Mouse (Mus musculus) CH12.LX (cell line): ENCODE data around the gene Robo1. TPM values are rescaled to one million over a fixed set of nuclear protein-coding genes. Genes with fewer than 3 reads are reported as not detected.

Experiments
- DNase-seq: peaks from one replicate; pipeline ENCODE4 v3.0.0-alpha.2; 2013; ENCODE audit errors: extremely low read depth
- H3K27ac ChIP-seq: 2 replicates; pipeline ENCODE4 v1.5.1; 2012; ENCODE audit warnings: low read depth, mild to moderate bottlenecking, control low read depth, moderate library complexity; ENCODE audit not compliant: insufficient read depth
- H3K27me3 ChIP-seq: replicated peaks from 2 replicates; pipeline ENCODE3; 2012; ENCODE audit warnings: inconsistent platforms
- H3K36me3 ChIP-seq, 2 experiments: replicated peaks in 1 of 2; 2 replicates each; pipeline versions ENCODE3 to v1.6.1; 2012; ENCODE audit warnings: inconsistent platforms in 1 of 2, low read length in 1 of 2, mild to moderate bottlenecking in 1 of 2, mixed read lengths in 1 of 2, moderate library complexity in 1 of 2; ENCODE audit not compliant: control insufficient read depth in 1 of 2, insufficient read depth in 1 of 2
- H3K4me1 ChIP-seq, 2 experiments: 2 replicates each; pipeline ENCODE4 v1.6.1; 2012; ENCODE audit warnings: inconsistent platforms in 1 of 2, moderate library complexity in 1 of 2; ENCODE audit not compliant: insufficient read depth in 2 of 2, control insufficient read depth in 1 of 2
- H3K4me2 ChIP-seq: 2 replicates; pipeline ENCODE4 v1.6.1; 2012; ENCODE audit warnings: low read depth, mild to moderate bottlenecking, control low read depth; ENCODE audit not compliant: poor library complexity, insufficient read depth, severe bottlenecking
- H3K4me3 ChIP-seq, 3 experiments: fragments of 150-350 bp in 1 of 3; sonication (generic) in 1 of 3; replicated peaks in 1 of 3; 2 replicates each; pipeline versions ENCODE3 to v1.5.1; 2011 to 2012; ENCODE audit warnings: low read depth in 2 of 3, low read length in 2 of 3, mild to moderate bottlenecking in 2 of 3, moderate library complexity in 2 of 3, control low read depth in 1 of 3, improper control_type of control experiment in 1 of 3, inconsistent platforms in 1 of 3, mixed read lengths in 1 of 3; ENCODE audit not compliant: poor library complexity in 1 of 3
- H3K79me2 ChIP-seq: replicated peaks from 2 replicates; pipeline ENCODE4 v1.6.1; 2012; ENCODE audit warnings: mild to moderate bottlenecking, moderate library complexity; ENCODE audit not compliant: control insufficient read depth, poor library complexity, insufficient read depth, severe bottlenecking; ENCODE audit errors: extremely low read depth
- H3K9ac ChIP-seq: 2 replicates; pipeline ENCODE4 v1.6.1; 2012; ENCODE audit warnings: low read depth, mild to moderate bottlenecking, control low read depth, moderate library complexity; ENCODE audit not compliant: insufficient read depth
- H3K9me3 ChIP-seq: replicated peaks from 2 replicates; pipeline ENCODE3; 2012; ENCODE audit warnings: low read length, inconsistent platforms, mixed read lengths
- CHD2 ChIP-seq: IDR thresholded peaks from 2 replicates; pipeline ENCODE4 v1.6.1; 2011; ENCODE audit warnings: low read length, improper control_type of control experiment
- CTCF ChIP-seq, 2 experiments: IDR thresholded peaks in 1 of 2; conservative IDR thresholded peaks in 1 of 2; 2 replicates each; pipeline ENCODE4 v1.5.1; 2011 to 2012; ENCODE audit warnings: low read depth in 2 of 2, low read length in 2 of 2, improper control_type of control experiment in 1 of 2, inconsistent platforms in 1 of 2, mild to moderate bottlenecking in 1 of 2, moderate library complexity in 1 of 2
- E2F4 ChIP-seq: IDR thresholded peaks from 2 replicates; pipeline ENCODE4 v1.6.1; 2011; ENCODE audit warnings: low read depth, low read length, improper control_type of control experiment; ENCODE audit not compliant: insufficient replicate concordance
- EP300 ChIP-seq: IDR thresholded peaks from 2 replicates; pipeline ENCODE4 v1.6.1; 2011; ENCODE audit warnings: low read length, improper control_type of control experiment
- ETS1 ChIP-seq: conservative IDR thresholded peaks from 2 replicates; pipeline ENCODE4 v1.6.1; 2012; ENCODE audit warnings: low read depth, mild to moderate bottlenecking, inconsistent platforms, low read length, improper control_type of control experiment, moderate library complexity
- HCFC1 ChIP-seq: IDR thresholded peaks from 2 replicates; pipeline ENCODE4 v1.6.1; 2012; ENCODE audit warnings: low read depth, mild to moderate bottlenecking, inconsistent platforms, low read length, improper control_type of control experiment
- MAX ChIP-seq: IDR thresholded peaks from 2 replicates; pipeline ENCODE4 v1.6.1; 2011; ENCODE audit warnings: low read length, improper control_type of control experiment
- MYC ChIP-seq: IDR thresholded peaks from 2 replicates; pipeline ENCODE4 v1.6.1; 2011; ENCODE audit warnings: low read depth, mild to moderate bottlenecking, improper control_type of control experiment, low read length
- POLR2A ChIP-seq: IDR thresholded peaks from 2 replicates; pipeline ENCODE4 v1.6.1; 2011; ENCODE audit warnings: low read depth, mild to moderate bottlenecking, improper control_type of control experiment, low read length
- SIN3A ChIP-seq: IDR thresholded peaks from 2 replicates; pipeline ENCODE4 v1.6.1; 2012; ENCODE audit warnings: low read length, improper control_type of control experiment, inconsistent platforms
- TCF12 ChIP-seq: IDR thresholded peaks from 2 replicates; pipeline ENCODE4 v1.6.1; 2014; ENCODE audit warnings: low read depth, mild to moderate bottlenecking, inconsistent platforms, low read length, improper control_type of control experiment
- UBTF ChIP-seq: IDR thresholded peaks from 2 replicates; pipeline ENCODE4 v1.6.1; 2012; ENCODE audit warnings: low read depth, mild to moderate bottlenecking, inconsistent platforms, low read length, improper control_type of control experiment, moderate library complexity
- USF1 ChIP-seq: IDR thresholded peaks from 2 replicates; pipeline ENCODE4 v1.6.1; 2014; ENCODE audit warnings: low read depth, mild to moderate bottlenecking, inconsistent platforms, low read length, improper control_type of control experiment
- ZMIZ1 ChIP-seq: IDR thresholded peaks from 2 replicates; pipeline ENCODE4 v1.6.1; 2012; ENCODE audit warnings: low read depth, mild to moderate bottlenecking, inconsistent platforms, low read length, improper control_type of control experiment
- dilution Hi-C: fragments of 300-500 bp; cut with MboI; formaldehyde crosslinking; loops from 2 replicates; pipeline ENCODE4 v1.14.3; 2020; ENCODE audit warnings: low sequenced_read_pairs; ENCODE audit not compliant: extremely low pct_unique_long_range_greater_than_20kb, extremely low pct_ligation_motif_present
- in situ Hi-C: fragments of 300-500 bp; cut with MboI; formaldehyde crosslinking; loops from 3 replicates; pipeline ENCODE4 v1.14.3; 2019; ENCODE audit warnings: low sequenced_read_pairs, low pct_ligation_motif_present, low pct_unique_long_range_greater_than_20kb, mixed read lengths
- polyA plus RNA-seq: library from polyadenylated mRNA; unstranded; fragments of >175 nt; gene quantifications from 2 replicates; pipeline ENCODE4 v1.2.1, GENCODE M21; 2012; ENCODE audit warnings: low read depth; ENCODE audit not compliant: insufficient read length
- total RNA-seq, 2 experiments: library from RNA; depleted of rRNA; stranded (reverse); fragments of 300-350 nt in 1 of 2; fragments of >200 nt in 1 of 2; gene quantifications; 2 replicates each; pipeline ENCODE4 v1.2.3; 2012 to 2014

Gene Robo1
- total and polyA plus RNA-seq, 3 experiments, result not detected

DNA sequence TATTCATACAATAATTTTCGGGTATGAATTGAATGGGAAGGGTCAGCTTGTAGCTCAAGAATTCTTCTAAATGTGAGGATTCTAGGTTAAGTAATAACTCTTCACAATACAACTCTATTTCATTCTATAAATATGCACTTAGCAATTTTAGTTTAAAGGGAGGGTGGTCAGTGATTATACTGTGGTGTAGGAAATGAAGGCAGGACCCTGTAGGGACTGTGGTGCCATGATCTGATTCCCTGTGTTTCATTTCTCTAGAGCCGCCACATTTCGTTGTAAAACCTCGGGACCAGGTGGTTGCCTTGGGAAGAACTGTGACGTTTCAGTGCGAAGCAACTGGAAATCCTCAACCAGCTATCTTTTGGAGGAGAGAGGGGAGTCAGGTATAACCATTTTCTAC is 651.7 kb downstream of the Robo1 start:
- H3K9me3 ChIP-seq, result peaks cover 34% of the 10 kb centered on the region
- H3K9ac ChIP-seq, result no peak overlapping the region
- no peak for DNase-seq
- TF ChIP-seq EP300 (no peak), ZMIZ1 (no peak), MYC (no peak)
- H3K27ac ChIP-seq, result no peak overlapping the region
- H3K27me3 ChIP-seq, result no peaks in the 10 kb centered on the region
- H3K79me2 ChIP-seq, result no peaks in the 10 kb centered on the region
- no peaks in the 10 kb centered on the region for H3K4me1 ChIP-seq
- no peak overlapping the region for H3K4me3 ChIP-seq
- dilution Hi-C loops, result no loop called here
- in situ Hi-C loops, result no loop called here
- H3K4me2 ChIP-seq, result no peak overlapping the region
- no peaks in the 10 kb centered on the region for H3K36me3 ChIP-seq

DNA sequence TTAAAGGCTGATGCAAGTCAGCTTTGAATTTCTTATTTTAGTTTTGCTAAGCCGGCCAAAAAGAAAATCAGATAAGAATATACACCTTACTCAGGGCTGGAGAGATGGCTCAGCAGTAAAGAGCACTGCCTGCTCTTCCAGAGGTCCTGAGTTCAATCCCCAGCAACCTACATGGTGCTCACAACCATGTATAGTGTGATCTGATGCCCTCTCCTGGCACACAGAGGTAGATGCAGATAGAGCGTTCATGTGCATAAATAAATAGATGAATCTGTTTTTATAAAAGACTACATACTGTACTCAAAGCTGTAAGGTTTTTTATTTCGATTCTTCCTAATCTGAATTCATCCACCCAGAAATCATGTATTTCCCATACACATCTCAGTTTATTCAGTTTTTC is 655.7 kb downstream of the Robo1 start:
- no peaks in the 10 kb centered on the region for H3K36me3 ChIP-seq
- H3K27me3 ChIP-seq, result no peaks in the 10 kb centered on the region
- in situ Hi-C loops (no loop called here), dilution Hi-C loops (no loop called here)
- no peak overlapping the region for H3K4me2 ChIP-seq
- no peak for DNase-seq
- H3K79me2 ChIP-seq, result no peaks in the 10 kb centered on the region
- H3K27ac ChIP-seq, result no peak overlapping the region
- peaks cover 44% of the 10 kb centered on the region for H3K9me3 ChIP-seq
- H3K4me1 ChIP-seq, result no peaks in the 10 kb centered on the region
- H3K9ac ChIP-seq, result no peak overlapping the region
- no peak for TF ChIP-seq UBTF
- TF ChIP-seq CHD2, result no peak
- TF ChIP-seq HCFC1, result no peak
- no peak for TF ChIP-seq MAX
- no peak for TF ChIP-seq TCF12
- TF ChIP-seq USF1, result no peak
- no peak overlapping the region for H3K4me3 ChIP-seq

DNA sequence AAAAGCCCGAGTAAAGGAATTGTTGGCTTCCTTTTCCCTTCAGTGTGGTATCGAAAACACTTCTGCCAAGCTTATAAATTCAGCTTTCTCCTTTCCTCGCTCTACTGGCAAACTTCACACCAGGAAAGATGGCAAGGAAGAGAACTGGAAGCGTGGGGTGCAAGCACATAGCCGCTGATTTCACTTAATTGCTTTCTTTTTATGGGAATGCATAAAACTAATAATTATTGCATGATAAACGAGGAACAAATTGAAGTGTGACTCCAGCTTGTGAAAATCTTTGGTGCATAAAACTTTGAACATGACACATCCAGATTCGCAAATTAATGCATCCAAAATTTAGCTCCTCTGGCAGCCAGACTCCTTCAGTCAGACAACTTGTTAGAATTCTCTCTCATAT is 659.4 kb downstream of the Robo1 start:
- Histone ChIP-seq H3K27ac (no peak overlapping the region), H3K4me2 (no peak overlapping the region), H3K4me1 (no peaks in the 10 kb centered on the region), H3K9ac (no peak overlapping the region), H3K9me3 (peaks cover 57% of the 10 kb centered on the region), H3K36me3 (no peaks in the 10 kb centered on the region), H3K79me2 (no peaks in the 10 kb centered on the region), H3K27me3 (no peaks in the 10 kb centered on the region), H3K4me3 (no peak overlapping the region)
- in situ Hi-C loops, result no loop called here
- no peak for TF ChIP-seq SIN3A
- no peak for TF ChIP-seq USF1
- TF ChIP-seq ETS1, result no peak
- no peak for TF ChIP-seq E2F4
- TF ChIP-seq CHD2, result no peak
- no peak for TF ChIP-seq CTCF (conservative IDR thresholded peaks at IDR 0.05 in 1 of 2, IDR thresholded peaks at IDR 0.05 in 1 of 2; ENCODE audit: low read depth in 2 of 2, low read length in 2 of 2)
- no peak for TF ChIP-seq TCF12
- no peak for TF ChIP-seq MAX
- no peak for TF ChIP-seq POLR2A
- no peak for DNase-seq
- dilution Hi-C loops, result no loop called here
